Mouse (Mus musculus) 416B (cell line): ENCODE measurements at regions not wholly inside any gene's neighbourhood (a gene's known extent, or its start where the extent isn't known, plus 50 kb on each side); places are given as distances from the start of the nearest gene placed in this dataset.

Experiments used
- DNase-seq: peaks from one replicate; pipeline ENCODE4 v3.0.0; 2011; ENCODE audit warnings: low read depth

DNA sequence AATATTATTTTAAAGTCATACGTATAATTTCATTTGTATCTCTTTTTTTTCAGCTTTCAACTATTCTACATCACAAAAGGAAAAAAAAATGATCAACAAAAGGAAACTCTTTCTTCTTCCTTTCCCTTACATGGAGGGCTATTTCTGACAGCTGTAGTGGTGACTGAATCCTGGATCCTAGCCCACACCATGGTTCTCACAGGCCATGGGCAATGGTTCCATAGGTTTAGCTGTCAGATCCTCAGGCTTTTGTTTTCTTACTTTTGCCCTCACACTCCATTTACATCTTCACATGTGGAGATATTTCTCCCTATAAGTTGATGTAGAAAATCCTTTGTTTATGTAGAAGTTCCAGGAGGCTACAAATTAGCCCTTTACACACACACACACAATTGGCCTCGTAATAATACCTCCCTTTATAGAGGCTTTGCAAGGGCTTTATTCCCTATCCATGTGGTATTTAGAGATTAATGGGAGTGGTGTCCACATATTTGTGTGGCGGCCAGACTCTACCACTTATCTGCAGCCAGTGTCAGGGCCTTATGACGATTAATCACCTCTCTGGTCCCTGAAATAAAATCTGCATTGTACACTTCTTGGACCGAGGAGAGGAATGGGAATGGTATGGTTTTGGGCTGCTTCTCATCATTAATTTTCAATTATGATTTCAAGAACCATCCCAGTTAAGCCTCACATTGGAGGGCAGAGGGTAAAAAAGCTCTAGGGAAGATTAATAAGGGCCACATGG is 1057.0 kb downstream of the Flrt2 start:
- no peak for DNase-seq

- DNase-seq = no peak
Observed at GRCm38 (mm10) chr12:96754714-96755113, 1062.7 kb downstream of the Flrt2 start.

GRCm38 (mm10) chr12:96763153-96763552 is 1071.1 kb downstream of the Flrt2 start:
- peak; percentile 7 for DNase-seq

DNA sequence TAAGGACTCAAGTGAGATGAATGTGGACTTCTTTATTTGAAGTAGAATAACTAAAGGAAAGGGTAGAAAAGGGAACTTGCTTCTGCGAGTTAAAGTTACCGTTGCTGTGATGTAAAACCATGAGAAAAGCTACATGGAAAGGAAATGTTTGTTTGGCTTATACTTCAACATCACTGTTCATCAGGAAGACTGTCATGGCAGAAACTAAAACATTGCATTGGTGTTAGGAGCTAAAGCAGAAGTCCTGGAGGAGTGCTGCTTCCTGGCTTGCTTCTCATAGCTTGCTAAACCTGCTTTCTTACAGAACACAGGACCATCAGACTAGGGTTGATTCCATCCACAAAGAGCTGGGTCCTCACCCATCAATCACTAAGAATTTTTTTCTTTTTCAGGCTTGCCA is 1071.6 kb downstream of the Flrt2 start:
- DNase-seq = peak; percentile 2

DNA sequence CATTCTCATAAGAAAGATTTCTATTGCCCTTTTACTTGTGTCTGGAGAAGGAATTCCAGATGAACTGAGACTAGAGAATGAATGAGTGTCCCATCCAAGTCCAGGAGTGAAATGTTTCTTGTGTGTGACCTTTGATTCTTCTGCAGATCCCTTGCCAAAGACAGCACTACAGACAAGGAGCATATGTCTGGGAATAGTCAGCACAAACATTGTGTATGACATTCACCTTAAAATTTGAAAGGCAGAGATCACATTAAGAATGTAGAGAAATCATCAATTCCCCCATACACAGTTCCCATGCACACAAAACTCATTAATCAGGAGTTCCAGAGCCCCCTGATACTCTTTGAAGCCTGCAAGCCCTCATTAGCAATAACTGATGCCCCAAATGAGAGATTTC is 1072.2 kb downstream of the Flrt2 start:
- no peak for DNase-seq

DNA sequence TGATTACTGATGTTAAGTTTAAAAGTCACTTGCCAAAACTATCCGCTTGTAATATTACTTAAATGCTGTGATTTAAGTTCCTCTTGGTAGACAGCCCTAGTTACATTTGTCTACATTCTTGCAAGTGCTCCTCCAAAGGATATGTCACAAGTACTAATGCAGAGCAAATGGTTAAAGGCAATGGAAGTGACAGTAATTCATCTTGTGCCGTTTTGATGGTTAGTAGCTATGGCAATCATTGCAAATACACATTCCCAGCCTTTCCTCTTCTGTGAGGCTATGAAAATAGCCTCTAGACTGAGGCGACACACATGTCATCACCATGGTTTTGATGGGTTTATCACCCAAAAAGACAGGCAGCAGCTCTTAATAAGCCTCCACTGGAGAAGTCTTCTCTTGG is 1079.2 kb downstream of the Flrt2 start:
- DNase-seq = no peak

DNA sequence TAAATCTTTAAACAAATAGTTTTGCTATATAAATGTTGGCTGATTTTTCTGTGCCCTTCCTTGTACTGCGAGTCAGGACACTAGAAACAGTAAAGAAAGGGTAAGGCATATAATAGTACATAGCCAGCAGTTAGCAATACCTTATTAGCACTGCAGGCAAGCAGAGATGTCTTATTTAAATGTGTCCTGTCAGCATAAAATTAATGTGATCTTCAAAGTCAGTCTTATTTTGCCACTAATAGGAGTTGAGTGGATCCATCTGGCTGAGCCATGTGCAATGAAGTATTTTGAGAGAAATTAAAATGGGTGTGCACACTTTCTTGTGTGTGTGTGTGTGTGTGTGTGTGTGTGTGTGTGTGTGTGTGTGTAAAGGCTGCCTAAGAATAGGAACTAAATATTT is 1129.3 kb downstream of the Flrt2 start:
- no peak for DNase-seq

DNA sequence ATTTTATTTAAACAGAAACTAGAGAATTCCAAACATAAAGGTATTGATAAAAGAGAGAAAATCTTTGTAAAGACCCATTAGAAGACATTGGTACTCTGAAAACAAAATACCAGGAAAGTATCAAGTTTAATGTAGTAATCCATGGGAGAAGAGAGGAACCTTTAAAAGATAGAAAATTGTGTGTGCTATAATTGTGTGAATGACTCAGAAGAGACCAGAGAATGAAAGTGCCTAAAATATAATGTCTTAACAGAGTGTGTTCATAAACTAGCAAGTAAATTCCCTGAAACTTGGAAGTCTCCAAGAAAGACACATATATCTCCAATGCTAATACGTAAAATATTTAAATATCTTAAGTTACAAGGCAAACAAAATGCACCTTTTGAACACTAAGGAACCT is 1136.4 kb downstream of the Flrt2 start:
- no peak for DNase-seq
